Mouse (Mus musculus) lung, postnatal 0 days (tissue): ENCODE measurements around the gene Ino80e. TPM values are rescaled to one million over a fixed set of nuclear protein-coding genes. Genes with fewer than 3 reads are reported as not detected.

ENCODE experiments used
- ATAC-seq: fragments of 200-750 bp; cut with Nextera tagmentation; 2 replicates; pipeline ENCODE4 v1.8.0; 2017; ENCODE audit warnings: moderate library complexity
- DNase-seq: peaks from one replicate; pipeline ENCODE4 v3.0.0-alpha.2; 2016; ENCODE audit warnings: low spot score
- H3K27ac ChIP-seq: fragments of 300-500 bp; sonication (generic); 2 replicates; pipeline ENCODE4 v1.5.1; 2014; ENCODE audit warnings: antibody characterized with exemption, mild to moderate bottlenecking, low read length, mixed read lengths
- H3K27me3 ChIP-seq: fragments of 300-500 bp; sonication (generic); replicated peaks from 2 replicates; pipeline ENCODE4 v1.6.1; 2014; ENCODE audit warnings: low read length, mixed read lengths; ENCODE audit not compliant: insufficient read depth
- H3K36me3 ChIP-seq: fragments of 300-500 bp; sonication (generic); 2 replicates; pipeline ENCODE4 v1.6.1; 2014; ENCODE audit warnings: low read length, mixed read lengths; ENCODE audit not compliant: insufficient read depth
- H3K4me1 ChIP-seq: fragments of 300-500 bp; sonication (generic); 2 replicates; pipeline ENCODE4 v1.6.1; 2014; ENCODE audit warnings: antibody characterized with exemption, low read depth, low read length, mixed read lengths; ENCODE audit not compliant: insufficient read depth
- H3K4me2 ChIP-seq: fragments of 300-500 bp; sonication (generic); replicated peaks from 2 replicates; pipeline ENCODE4 v1.6.1; 2014; ENCODE audit warnings: low read depth, mild to moderate bottlenecking, low read length, moderate library complexity, mixed read lengths
- H3K4me3 ChIP-seq: fragments of 300-500 bp; sonication (generic); 2 replicates; pipeline ENCODE4 v1.5.1; 2014; ENCODE audit warnings: low read depth, low read length
- H3K9ac ChIP-seq: fragments of 300-500 bp; sonication (generic); replicated peaks from 2 replicates; pipeline ENCODE4 v1.6.1; 2014; ENCODE audit warnings: low read depth, mild to moderate bottlenecking
- H3K9me3 ChIP-seq: fragments of 300-500 bp; sonication (generic); 2 replicates; pipeline ENCODE4 v1.6.1; 2016; ENCODE audit warnings: low read length, mixed read lengths
- CTCF ChIP-seq: IDR thresholded peaks from 2 replicates; pipeline ENCODE4 v1.5.1; 2016; ENCODE audit warnings: antibody characterized with exemption, mild to moderate bottlenecking
- EP300 ChIP-seq: IDR thresholded peaks from 2 replicates; pipeline ENCODE4 v1.6.1; 2016; ENCODE audit warnings: antibody characterized with exemption, mild to moderate bottlenecking, control low read depth
- WGBS: fragments of 180-500 bp; shearing (Covaris S2); extraction: QIAGEN DNeasy Blood & Tissue Kit; methylation state at CpG from one replicate; pipeline ENCODE4 v1.1.7; 2014; 5-methylcytosine and 5-hydroxymethylcytosine counted together
- polyA plus RNA-seq: library from polyadenylated mRNA; unstranded; fragments of >200 nt; fragmentation: Nextera tagmentation; extraction: Ambion mirVana; gene quantifications from 2 replicates; pipeline ENCODE4 v1.2.1, GENCODE M21; 2015

Ino80e gene
- polyA plus RNA-seq, 1 experiment from 2014 or later: 52.2 TPM

DNA sequence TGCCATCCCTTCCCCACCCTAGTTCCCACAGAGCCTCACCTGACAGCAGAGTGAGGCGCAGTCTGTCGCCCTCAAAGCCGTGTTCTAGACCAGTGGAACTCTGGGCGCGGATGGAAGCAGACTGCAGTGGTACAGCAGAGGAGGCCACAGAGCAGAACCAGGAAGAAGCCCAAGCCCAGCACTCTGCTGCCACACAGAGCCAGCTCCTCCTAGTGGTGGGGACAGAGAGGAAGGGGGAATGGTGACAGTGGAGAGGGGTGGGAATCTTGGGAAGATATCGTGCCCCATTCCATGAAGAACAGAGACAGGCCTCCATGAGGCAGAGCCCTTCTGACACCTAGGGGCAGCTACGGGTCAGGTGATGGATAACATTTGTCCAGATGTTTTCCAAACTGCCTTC lies 26.7 kb upstream of the Ino80e start:
- Histone ChIP-seq H3K4me2 (no peak overlapping the region), H3K9me3 (no peaks in the 10 kb centered on the region), H3K4me3 (no peak overlapping the region), H3K36me3 (0 out of 2 replicates have a peak, but pooled peaks cover 6% of the 10 kb centered on the region), H3K4me1 (no peaks in the 10 kb centered on the region), H3K27ac (no peak overlapping the region), H3K27me3 (no peaks in the 10 kb centered on the region), H3K9ac (no peak overlapping the region)
- 38% methylated on average over 7 of the region's 7 CpGs for WGBS
- no peak for ATAC-seq
- peak; percentile 56 for DNase-seq
- TF ChIP-seq EP300 (no peak), CTCF (peak; percentile 82)

DNA sequence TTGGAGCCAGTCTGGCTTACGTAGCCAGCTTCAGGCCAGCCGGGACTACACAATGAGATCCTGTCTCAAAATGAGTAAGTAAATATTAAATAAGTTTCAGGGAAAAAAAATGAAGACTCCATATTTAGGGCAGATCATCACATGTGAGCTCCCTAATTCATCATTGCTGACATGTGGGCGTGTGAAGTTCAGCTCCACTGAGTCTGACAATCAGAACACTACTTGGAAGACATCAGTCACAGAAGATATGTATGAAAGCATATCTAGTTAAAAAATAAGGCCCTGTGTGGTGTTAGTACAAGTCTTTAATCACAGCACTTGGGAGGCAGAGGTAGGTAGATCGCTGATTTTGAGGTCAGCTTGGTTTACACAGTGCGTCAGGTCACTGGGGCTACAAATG lies 25.1 kb upstream of the Ino80e start:
- H3K9ac ChIP-seq: no peak overlapping the region
- H3K27ac ChIP-seq: no peak overlapping the region
- H3K4me2 ChIP-seq: no peak overlapping the region
- H3K27me3 ChIP-seq: no peaks in the 10 kb centered on the region
- WGBS: 64% methylated on average over 5 of the region's 5 CpGs
- H3K4me1 ChIP-seq: peaks cover 5% of the 10 kb centered on the region; the same call in 1 of the 2 replicates
- no peak overlapping the region for H3K4me3 ChIP-seq
- H3K36me3 ChIP-seq: 0 out of 2 replicates have a peak, but pooled peaks cover 6% of the 10 kb centered on the region
- ATAC-seq: no peak
- no peaks in the 10 kb centered on the region for H3K9me3 ChIP-seq
- no peak for DNase-seq
- TF ChIP-seq CTCF (no peak), EP300 (no peak)

DNA sequence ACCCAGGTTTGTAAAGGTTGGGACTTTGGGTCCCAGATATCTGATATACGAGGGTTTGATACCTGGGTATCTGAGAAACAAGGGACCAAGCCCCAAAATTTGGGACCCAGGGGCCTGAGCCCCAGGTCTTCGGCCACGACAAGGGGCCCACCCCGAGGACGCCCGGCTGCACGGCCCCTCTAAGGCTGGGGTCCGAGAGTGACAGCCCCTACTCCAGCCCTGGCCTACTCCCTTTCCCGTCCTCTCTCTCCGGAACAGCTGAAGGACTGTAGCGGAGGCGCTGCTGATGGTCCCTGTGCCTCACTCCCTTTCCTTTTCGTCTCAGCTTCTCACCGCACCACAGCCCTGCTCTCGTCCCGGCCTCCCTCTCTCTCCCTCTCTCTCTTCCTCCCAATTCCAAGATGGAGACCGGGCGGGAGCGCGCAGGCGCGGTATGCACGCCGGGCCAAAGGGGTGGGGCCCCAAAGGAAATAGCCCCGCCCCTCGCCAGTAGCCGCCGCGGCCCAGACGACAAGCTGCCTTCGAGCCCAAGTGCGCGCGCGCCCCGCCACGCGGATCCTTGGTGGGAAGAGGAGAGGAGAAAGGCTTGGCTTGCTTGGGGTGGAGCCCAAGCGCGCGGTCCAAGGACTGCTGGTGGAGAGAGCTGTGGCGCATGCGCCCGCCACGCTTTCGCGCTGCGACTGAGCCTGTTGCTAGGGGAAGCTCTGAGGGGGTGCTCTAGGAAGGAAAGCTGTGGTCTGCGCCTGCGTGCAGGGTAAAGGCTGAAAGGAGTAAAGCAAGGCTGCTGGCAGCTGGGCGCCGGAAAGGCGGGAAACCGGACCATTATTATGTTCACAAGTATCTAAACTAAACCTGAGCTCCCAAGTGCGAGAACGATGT lies 22.3 kb upstream of the Ino80e start, which contains the start of gene Taok2:
TSS of gene Taok2 (minus strand) at position 418 of the 879 bp plus-strand sequence.
- peaks cover 7% of the 10 kb centered on the region for H3K36me3 ChIP-seq
- H3K27me3 ChIP-seq: no peaks in the 10 kb centered on the region
- H3K4me1 ChIP-seq: peaks cover 12% of the 10 kb centered on the region; the same call in 1 of the 2 replicates
- H3K4me2 ChIP-seq: peak within 1 kb of the TSS; percentile 92
- H3K9ac ChIP-seq: peak within 1 kb of the TSS; percentile 74
- H3K9me3 ChIP-seq: no peaks in the 10 kb centered on the region
- DNase-seq: peak; percentile 99
- peak within 1 kb of the TSS; percentile 81 for H3K4me3 ChIP-seq
- H3K27ac ChIP-seq: peak within 1 kb of the TSS; percentile 93
- WGBS: under 1% methylated on average over 55 of the region's 56 CpGs
- TF ChIP-seq CTCF: peak; percentile 44; the same call in 1 of the 2 replicates
- no peak for TF ChIP-seq EP300
- ATAC-seq: peak; percentile 96

DNA sequence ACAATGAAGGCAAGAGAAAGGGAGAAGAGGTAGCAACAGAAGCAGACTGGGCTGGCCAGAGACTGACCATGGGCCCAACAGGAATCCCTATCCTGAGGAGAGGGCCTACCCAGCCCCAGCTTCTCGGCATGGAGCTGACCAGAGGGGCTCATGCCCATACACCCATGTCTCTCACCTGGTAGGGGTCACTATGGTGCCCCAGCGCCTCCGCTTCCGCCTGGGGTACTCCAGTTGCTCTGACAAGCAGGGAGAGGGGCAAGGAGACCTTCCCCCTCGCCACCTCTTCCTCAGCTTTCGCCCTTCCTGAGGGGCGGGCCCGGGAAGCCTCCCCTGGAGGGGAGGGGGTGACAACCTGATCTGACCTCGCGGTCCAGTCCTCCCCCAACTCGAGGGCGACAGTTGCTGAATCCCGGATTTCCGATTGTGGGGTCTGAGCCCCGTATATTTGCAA lies 21.6 kb upstream of the Ino80e start:
- TF ChIP-seq EP300 (no peak), CTCF (no peak)
- H3K4me3 ChIP-seq: peak overlapping the region; percentile 81
- peak overlapping the region; percentile 93 for H3K27ac ChIP-seq
- DNase-seq (no peak), ATAC-seq (no peak)
- H3K9ac ChIP-seq: peak overlapping the region; percentile 74
- peak overlapping the region; percentile 92 for H3K4me2 ChIP-seq
- H3K4me1 ChIP-seq: peaks cover 12% of the 10 kb centered on the region; the same call in 1 of the 2 replicates
- no peaks in the 10 kb centered on the region for H3K9me3 ChIP-seq
- under 1% methylated on average over 15 of the region's 15 CpGs for WGBS
- no peaks in the 10 kb centered on the region for H3K27me3 ChIP-seq
- peaks cover 15% of the 10 kb centered on the region for H3K36me3 ChIP-seq

DNA sequence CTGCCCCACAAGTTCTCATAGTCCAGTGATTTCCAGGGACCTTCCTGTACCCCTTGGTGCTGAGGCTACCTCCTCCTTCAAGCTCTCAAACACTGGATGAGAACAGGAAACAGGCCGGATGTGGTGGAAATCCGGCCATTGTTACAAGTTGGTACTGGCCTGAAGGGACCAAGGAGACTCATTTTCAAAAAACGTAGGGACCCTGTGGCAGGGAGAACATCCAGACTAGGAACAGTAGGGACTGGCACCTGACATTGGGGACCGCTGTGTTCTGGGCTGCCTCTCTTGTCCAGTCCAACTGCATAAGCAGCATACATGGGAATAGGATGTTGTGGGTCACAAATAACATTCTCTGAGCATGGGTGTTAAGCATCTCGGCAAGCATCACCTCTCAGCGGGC lies 18.9 kb upstream of the Ino80e start:
- no peak overlapping the region for H3K9ac ChIP-seq
- DNase-seq: peak; percentile 58

DNA sequence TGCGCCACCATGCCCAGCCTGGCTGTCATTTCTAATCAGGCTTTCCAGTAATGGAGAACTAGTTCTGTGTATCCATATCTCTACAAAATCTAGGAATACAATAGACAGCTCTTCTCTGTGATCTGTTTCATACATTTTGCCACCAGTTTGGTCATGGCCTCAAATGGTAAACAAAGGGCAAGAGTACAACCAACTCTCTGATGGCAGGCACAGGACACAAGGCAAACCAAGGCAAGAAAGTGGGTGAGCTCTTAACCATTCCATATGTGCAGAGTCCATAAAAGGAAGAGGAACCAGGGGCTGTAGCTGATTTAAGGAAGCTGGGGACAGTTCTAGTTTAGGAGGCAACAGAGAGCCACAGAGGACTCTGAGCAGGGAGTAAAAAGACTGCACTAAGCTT lies 15.1 kb upstream of the Ino80e start:
- Histone ChIP-seq H3K9me3 (no peaks in the 10 kb centered on the region), H3K4me1 (0 out of 2 replicates have a peak, but pooled peaks cover 7% of the 10 kb centered on the region), H3K9ac (no peak overlapping the region), H3K4me2 (no peak overlapping the region), H3K4me3 (no peak overlapping the region), H3K27ac (no peak overlapping the region), H3K36me3 (peaks cover 68% of the 10 kb centered on the region), H3K27me3 (no peaks in the 10 kb centered on the region)
- no peak for DNase-seq
- no peak for TF ChIP-seq EP300
- 96% methylated on average over 1 of the region's 1 CpGs for WGBS
- ATAC-seq: no peak

More for the DNA sequence above, 18.9 kb upstream of the Ino80e start:
- WGBS: 58% methylated on average over 6 of the region's 6 CpGs
- TF ChIP-seq CTCF (no peak), EP300 (peak; percentile 87)
- Histone ChIP-seq H3K9me3 (no peaks in the 10 kb centered on the region), H3K4me2 (peak overlapping the region; percentile 92), H3K27ac (peak overlapping the region; percentile 77), H3K27me3 (no peaks in the 10 kb centered on the region), H3K4me1 (peaks cover 12% of the 10 kb centered on the region; the same call in 1 of the 2 replicates), H3K4me3 (0 out of 2 replicates have a peak overlapping the region, but pooled peaks have one; percentile 12), H3K36me3 (peaks cover 33% of the 10 kb centered on the region)
- 0 out of 2 replicates have a peak, but pooled peaks have one; percentile 9 for ATAC-seq
